Mouse (Mus musculus): ENCODE measurements around the gene Cuta. TPM values are rescaled to one million over a fixed set of nuclear protein-coding genes. Genes with fewer than 3 reads are reported as not detected.

Gene Cuta
- polyA plus RNA-seq, 1 experiment: 169 TPM

DNA sequence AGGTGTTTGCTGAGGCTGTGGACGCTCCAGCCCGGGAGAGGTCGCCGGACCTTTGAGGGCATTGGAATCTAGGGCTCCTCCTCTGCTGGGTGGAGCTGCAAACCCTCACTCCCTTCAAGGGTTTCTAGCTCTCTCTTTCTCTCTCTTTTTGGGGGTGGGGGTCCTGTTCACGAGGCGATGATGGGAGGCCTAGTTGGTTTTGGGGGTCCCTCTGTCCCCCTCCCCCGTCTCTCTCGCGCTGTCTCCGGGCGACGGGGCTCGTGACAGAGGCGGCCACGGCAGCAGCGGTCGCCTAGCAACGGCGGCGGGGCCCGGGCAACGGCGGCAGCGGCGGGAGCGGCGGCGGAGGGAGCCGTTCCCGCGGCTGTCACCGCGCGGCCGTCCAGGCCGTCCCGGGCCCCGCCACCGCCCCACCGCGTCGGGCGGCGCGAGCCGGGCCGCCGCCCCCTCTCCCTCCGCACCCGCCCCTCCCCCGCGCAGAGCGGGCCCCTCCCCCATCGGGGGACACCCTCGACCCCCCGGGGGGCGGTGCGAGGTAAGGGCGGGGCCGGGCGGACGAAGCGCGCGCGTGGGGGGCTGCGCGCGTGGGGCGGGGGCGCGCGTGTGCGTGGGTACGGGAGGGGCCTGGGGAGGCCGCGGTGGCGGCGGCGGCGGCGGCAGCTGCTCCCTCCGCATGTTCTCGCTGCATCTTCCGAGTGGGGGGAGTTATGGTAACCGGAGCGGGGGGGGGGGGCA lies 9.1 kb upstream of the Cuta start:
- Histone ChIP-seq H3K36me3 (ENCODE audit: control insufficient read depth, insufficient read depth) (no peaks in the 10 kb centered on the region), H3ac (ENCODE audit: control insufficient read depth, insufficient read length) (no peak overlapping the region), H3K4me2 (ENCODE audit: low read depth) (peak overlapping the region; percentile 70), H3K79me2 (ENCODE audit: control insufficient read depth, insufficient read depth) (no peaks in the 10 kb centered on the region), H3K4me3 (peak overlapping the region; percentile 25), H3K27me3 (ENCODE audit: control insufficient read depth, insufficient read depth, insufficient read length) (no peaks in the 10 kb centered on the region)
- peak in 1 of 3 experiments; percentile 56 for TF ChIP-seq MYOD1 (IDR thresholded peaks at IDR 0.05; ENCODE audit: control insufficient read depth in 1 of 3, insufficient read length in 2 of 3, low read depth in 2 of 3)
- TF ChIP-seq REST (IDR thresholded peaks at IDR 0.05; ENCODE audit: insufficient read depth, insufficient read length): no peak
- TF ChIP-seq TCF3 (IDR thresholded peaks at IDR 0.05; ENCODE audit: insufficient read length, low read depth): no peak
- peak in 1 of 3 experiments; percentile 12 for TF ChIP-seq MYOG (IDR thresholded peaks at IDR 0.05; ENCODE audit: control insufficient read depth in 1 of 3, insufficient read depth in 1 of 3, insufficient read length in 2 of 3, low read depth in 2 of 3)

DNA sequence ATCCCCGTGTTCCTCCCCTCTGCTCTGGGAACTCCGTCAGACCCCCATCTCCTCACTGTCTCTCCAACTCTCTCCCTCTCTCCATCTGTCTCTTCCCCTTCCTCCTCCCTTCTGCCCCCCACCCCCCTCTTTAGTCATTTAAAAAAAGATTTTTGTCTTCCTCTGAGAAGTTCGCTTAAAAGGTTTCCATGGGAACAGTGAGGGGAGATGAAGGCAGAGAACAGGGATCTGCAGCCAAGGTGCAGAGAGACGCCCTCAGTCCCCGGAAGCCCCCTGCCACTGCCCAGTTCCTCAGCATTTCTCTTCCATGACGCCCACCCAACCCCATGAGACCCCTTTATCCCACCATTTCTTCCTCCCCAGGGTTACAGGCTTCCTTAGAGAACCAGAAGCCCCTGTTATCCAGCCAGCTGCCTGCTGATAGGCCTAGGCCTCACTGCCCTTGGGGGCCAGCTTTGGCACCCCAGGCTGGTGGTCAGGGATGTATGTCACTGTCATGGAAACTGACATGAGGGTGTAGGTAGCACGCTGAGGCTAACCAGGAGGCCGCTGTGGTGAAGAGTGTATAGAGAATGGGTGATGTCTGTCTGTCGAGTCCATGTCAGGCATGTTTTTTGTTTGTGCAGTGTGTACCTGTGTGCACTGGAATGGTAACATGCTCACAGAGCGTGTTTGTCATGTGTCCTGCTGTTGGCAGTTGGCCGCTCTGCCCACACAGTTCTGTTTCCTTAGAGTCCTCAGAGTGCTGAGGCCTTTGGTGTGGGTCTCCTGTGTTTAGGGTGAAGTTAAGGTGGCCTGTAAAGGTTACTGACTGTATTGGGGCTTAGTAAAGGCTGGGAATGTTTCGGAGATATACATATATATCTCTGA lies 8.1 kb upstream of the Cuta start:
- H3K4me2 ChIP-seq (ENCODE audit: low read depth): no peak overlapping the region
- no peaks in the 10 kb centered on the region for H3K79me2 ChIP-seq (ENCODE audit: control insufficient read depth, insufficient read depth)
- TF ChIP-seq MYOG (IDR thresholded peaks at IDR 0.05; ENCODE audit: control insufficient read depth in 1 of 3, insufficient read depth in 1 of 3, insufficient read length in 2 of 3, low read depth in 2 of 3) (no peak), POLR2AphosphoS2 (IDR thresholded peaks at IDR 0.05; ENCODE audit: insufficient read length, low read depth) (no peak), E2F4 (IDR thresholded peaks at IDR 0.05; ENCODE audit: insufficient read depth) (no peak), TCF3 (IDR thresholded peaks at IDR 0.05; ENCODE audit: insufficient read length, low read depth) (no peak), TCF12 (IDR thresholded peaks at IDR 0.05; ENCODE audit: insufficient read depth, poor library complexity, severe bottlenecking) (no peak), MAX (IDR thresholded peaks at IDR 0.05; ENCODE audit: low read depth) (no peak), MYOD1 (IDR thresholded peaks at IDR 0.05; ENCODE audit: control insufficient read depth in 1 of 3, insufficient read length in 2 of 3, low read depth in 2 of 3) (no peak), SRF (IDR thresholded peaks at IDR 0.05; ENCODE audit: control insufficient read depth, insufficient read length, low read depth) (no peak), USF1 (IDR thresholded peaks at IDR 0.05; ENCODE audit: low read depth) (no peak), POLR2A (IDR thresholded peaks at IDR 0.05; ENCODE audit: insufficient read length, low read depth) (no peak), CEBPB (IDR thresholded peaks at IDR 0.05; ENCODE audit: insufficient read depth, poor library complexity, severe bottlenecking) (no peak)
- peak overlapping the region; percentile 25 for H3K4me3 ChIP-seq
- no peaks in the 10 kb centered on the region for H3K36me3 ChIP-seq (ENCODE audit: control insufficient read depth, insufficient read depth)
- H3K27me3 ChIP-seq (ENCODE audit: control insufficient read depth, insufficient read depth, insufficient read length): no peaks in the 10 kb centered on the region
- H3ac ChIP-seq (ENCODE audit: control insufficient read depth, insufficient read length): no peak overlapping the region

DNA sequence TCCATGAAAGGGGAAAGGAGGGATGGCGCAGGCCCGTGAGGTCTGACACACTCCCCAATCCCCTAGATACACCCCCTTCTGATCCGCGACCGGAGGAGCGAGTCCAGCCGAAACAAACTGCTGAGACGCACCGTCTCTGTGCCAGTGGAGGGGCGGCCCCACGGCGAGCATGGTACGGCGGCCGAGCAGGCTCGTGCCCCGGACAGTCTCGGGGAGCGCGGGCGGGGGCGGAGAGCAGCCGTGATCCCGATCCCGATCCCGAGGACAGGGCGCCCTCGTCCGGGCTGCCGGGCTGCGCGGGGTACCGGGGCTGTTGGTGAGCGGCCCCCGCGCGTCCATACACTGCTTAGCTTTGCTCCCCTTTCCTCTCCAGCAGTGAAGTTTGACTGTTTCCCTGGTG lies 7.2 kb upstream of the Cuta start:
- TF ChIP-seq SRF (IDR thresholded peaks at IDR 0.05; ENCODE audit: control insufficient read depth, insufficient read length, low read depth): no peak
- TF ChIP-seq POLR2A (IDR thresholded peaks at IDR 0.05; ENCODE audit: insufficient read length, low read depth): peak; percentile 73
- TF ChIP-seq TCF12 (IDR thresholded peaks at IDR 0.05; ENCODE audit: insufficient read depth, poor library complexity, severe bottlenecking): no peak
- no peak for TF ChIP-seq MAX (IDR thresholded peaks at IDR 0.05; ENCODE audit: low read depth)
- TF ChIP-seq MYOG (IDR thresholded peaks at IDR 0.05; ENCODE audit: control insufficient read depth in 1 of 3, insufficient read depth in 1 of 3, insufficient read length in 2 of 3, low read depth in 2 of 3): no peak
- no peak for TF ChIP-seq TCF3 (IDR thresholded peaks at IDR 0.05; ENCODE audit: insufficient read length, low read depth)
- no peak for TF ChIP-seq E2F4 (IDR thresholded peaks at IDR 0.05; ENCODE audit: insufficient read depth)
- TF ChIP-seq USF1 (IDR thresholded peaks at IDR 0.05; ENCODE audit: low read depth): no peak
- peak; percentile 50 for TF ChIP-seq POLR2AphosphoS2 (IDR thresholded peaks at IDR 0.05; ENCODE audit: insufficient read length, low read depth)
- TF ChIP-seq REST (IDR thresholded peaks at IDR 0.05; ENCODE audit: insufficient read depth, insufficient read length): no peak
- no peak for TF ChIP-seq MYOD1 (IDR thresholded peaks at IDR 0.05; ENCODE audit: control insufficient read depth in 1 of 3, insufficient read length in 2 of 3, low read depth in 2 of 3)
- no peaks in the 10 kb centered on the region for H3K79me2 ChIP-seq (ENCODE audit: control insufficient read depth, insufficient read depth)
- H3K27me3 ChIP-seq (ENCODE audit: control insufficient read depth, insufficient read depth, insufficient read length): no peaks in the 10 kb centered on the region
- H3ac ChIP-seq (ENCODE audit: control insufficient read depth, insufficient read length): no peak overlapping the region
- H3K4me3 ChIP-seq: peak overlapping the region; percentile 14
- H3K4me2 ChIP-seq (ENCODE audit: low read depth): peak overlapping the region; percentile 70
- H3K36me3 ChIP-seq (ENCODE audit: control insufficient read depth, insufficient read depth): no peaks in the 10 kb centered on the region

DNA sequence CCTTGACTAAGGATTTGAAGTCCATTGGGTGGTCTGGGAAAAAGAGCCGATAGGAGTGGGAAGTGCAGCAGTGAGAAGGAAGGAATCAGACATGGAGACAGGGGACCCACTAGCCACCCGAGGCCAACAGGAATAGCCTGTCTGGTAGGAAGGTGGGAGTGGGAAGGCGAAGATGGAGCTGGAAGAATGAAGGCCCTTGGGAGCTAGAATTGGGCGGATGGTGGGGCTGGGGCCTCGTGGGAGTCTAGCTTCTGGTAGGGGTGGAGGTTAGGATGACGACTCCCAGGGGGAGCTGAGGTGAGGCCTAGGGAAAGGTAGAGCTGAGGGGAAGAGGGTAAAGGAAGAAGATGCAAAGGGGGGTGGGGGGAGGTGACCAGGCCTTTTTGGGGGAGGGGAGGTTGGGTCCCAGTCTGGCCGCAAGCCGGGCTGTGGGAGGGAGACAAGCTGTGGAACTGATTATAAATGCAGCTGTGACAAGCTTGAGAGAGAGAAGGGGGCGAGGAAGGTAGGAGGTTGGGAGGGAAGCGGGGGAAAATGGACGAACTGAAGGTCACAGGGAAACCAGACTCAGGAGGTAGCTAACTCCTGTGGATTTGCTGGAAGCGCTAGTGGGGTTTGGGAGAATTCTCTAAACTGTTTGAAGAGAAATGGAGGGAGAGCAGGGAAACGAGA lies 6.6 kb upstream of the Cuta start:
- Histone ChIP-seq H3ac (ENCODE audit: control insufficient read depth, insufficient read length) (no peak overlapping the region), H3K36me3 (ENCODE audit: control insufficient read depth, insufficient read depth) (no peaks in the 10 kb centered on the region), H3K79me2 (ENCODE audit: control insufficient read depth, insufficient read depth) (no peaks in the 10 kb centered on the region), H3K4me2 (ENCODE audit: low read depth) (peak overlapping the region; percentile 70), H3K4me3 (peak overlapping the region; percentile 14), H3K27me3 (ENCODE audit: control insufficient read depth, insufficient read depth, insufficient read length) (no peaks in the 10 kb centered on the region)
- TF ChIP-seq MAX (IDR thresholded peaks at IDR 0.05; ENCODE audit: low read depth) (no peak), USF1 (IDR thresholded peaks at IDR 0.05; ENCODE audit: low read depth) (no peak)
